Mouse (Mus musculus) testis, adult 2 months (tissue): ENCODE data around the gene AI597479. TPM values are rescaled to one million over a fixed set of nuclear protein-coding genes. Genes with fewer than 3 reads are reported as not detected.
A peak's percentile ranks its signal among the peaks of the same experiment; 100 is the strongest.

Source experiments
- H3K27ac ChIP-seq: fragments of 200-500 bp; 2 replicates; pipeline ENCODE4 v1.5.1; 2012; ENCODE audit warnings: low read depth, low read length; ENCODE audit not compliant: control insufficient read depth, insufficient read depth
- H3K27me3 ChIP-seq: fragments of 200-500 bp; 2 replicates; pipeline ENCODE4 v1.6.1; 2012; ENCODE audit warnings: mild to moderate bottlenecking, low read length, moderate library complexity; ENCODE audit not compliant: control insufficient read depth, insufficient read depth
- H3K36me3 ChIP-seq: fragments of 200-500 bp; 2 replicates; pipeline ENCODE4 v1.6.1; 2012; ENCODE audit warnings: mild to moderate bottlenecking, low read length; ENCODE audit not compliant: control insufficient read depth, insufficient read depth
- H3K4me1 ChIP-seq: fragments of 200-500 bp; 2 replicates; pipeline ENCODE4 v1.6.1; 2012; ENCODE audit warnings: low read length; ENCODE audit not compliant: control insufficient read depth, insufficient read depth
- H3K4me3 ChIP-seq: fragments of 200-500 bp; 2 replicates; pipeline ENCODE4 v1.5.1; 2012; ENCODE audit warnings: low read depth, mild to moderate bottlenecking, low read length, moderate library complexity, mixed read lengths; ENCODE audit not compliant: control insufficient read depth
- CTCF ChIP-seq: fragments of 200-500 bp; IDR thresholded peaks from 2 replicates; pipeline ENCODE4 v1.5.1; 2012; ENCODE audit warnings: low read depth, mild to moderate bottlenecking, inconsistent platforms, low read length, moderate library complexity; ENCODE audit not compliant: control insufficient read depth, insufficient read depth, insufficient replicate concordance
- POLR2A ChIP-seq: fragments of 200-500 bp; IDR thresholded peaks from 2 replicates; pipeline ENCODE4 v1.6.1; 2012; ENCODE audit warnings: low read depth, mild to moderate bottlenecking, inconsistent platforms, low read length, moderate library complexity; ENCODE audit not compliant: control insufficient read depth
- polyA plus RNA-seq: library from polyadenylated mRNA; depleted of rRNA; stranded (reverse); fragments of >200 nt; gene quantifications from 2 replicates; pipeline ENCODE4 v1.2.3, GENCODE M21; 2012; rRNA removed

The AI597479 gene
- polyA plus RNA-seq, 1 experiment = 10.7 TPM

GRCm38 (mm10) chr1:43163084-43163466 lies 64.6 kb downstream of the AI597479 start:
- H3K36me3 ChIP-seq = no peaks in the 10 kb centered on the region
- H3K27me3 ChIP-seq = no peaks in the 10 kb centered on the region
- H3K4me1 ChIP-seq = peaks cover 11% of the 10 kb centered on the region
- H3K4me3 ChIP-seq = peak overlapping the region; percentile 62; the same call in 1 of the 2 replicates
- no peak overlapping the region for H3K27ac ChIP-seq
- TF ChIP-seq CTCF (no peak), POLR2A (no peak)

DNA sequence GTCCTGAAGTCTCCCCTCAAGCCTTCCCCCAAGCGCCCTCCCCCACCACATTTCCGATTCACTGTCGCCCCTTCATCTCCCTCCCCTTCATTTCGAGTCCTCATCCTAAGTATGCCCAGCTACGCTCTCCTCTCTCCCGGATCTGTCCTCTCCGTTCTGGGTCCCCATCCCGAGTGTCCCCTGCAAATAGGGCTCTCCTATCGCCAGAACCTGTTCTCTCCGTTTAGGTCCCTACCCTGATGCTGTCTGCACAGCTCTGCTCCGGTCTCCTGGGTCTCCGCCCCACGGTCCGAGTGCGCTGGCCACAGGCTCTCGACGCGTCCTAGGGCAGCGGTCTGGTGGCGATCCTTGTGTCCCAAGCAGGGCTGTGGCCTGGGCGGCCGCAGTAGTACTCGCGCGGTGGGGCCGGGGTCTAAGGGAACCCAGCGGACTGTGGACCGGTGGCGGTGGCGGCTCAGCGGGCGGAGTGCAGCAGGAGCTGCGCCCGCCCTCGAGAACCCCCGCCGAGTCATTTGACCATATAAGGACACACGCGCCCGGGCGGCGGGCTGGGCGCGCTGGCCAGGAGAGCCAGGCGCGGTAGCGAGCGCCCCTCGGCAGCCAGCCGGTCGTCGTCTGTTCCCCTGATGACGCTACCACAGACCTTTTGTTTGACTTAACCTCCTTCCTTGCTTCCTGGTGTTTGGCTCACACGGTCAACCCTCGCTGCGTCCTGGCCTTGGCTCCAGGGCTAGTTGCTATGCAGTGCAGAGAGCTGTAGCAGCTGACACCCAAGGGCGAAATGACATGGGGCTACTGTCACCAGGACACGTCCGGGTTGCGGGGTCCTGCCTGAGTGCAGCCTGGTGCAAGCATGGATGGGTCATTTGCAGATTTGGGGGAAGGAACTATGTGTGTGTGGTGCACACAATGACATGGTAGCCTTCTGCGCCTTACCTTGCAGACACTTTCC lies 65.2 kb downstream of the AI597479 start:
- Histone ChIP-seq H3K4me1 (peaks cover 11% of the 10 kb centered on the region), H3K27me3 (no peaks in the 10 kb centered on the region), H3K27ac (peak overlapping the region; percentile 1; the same call in 1 of the 2 replicates), H3K36me3 (no peaks in the 10 kb centered on the region), H3K4me3 (peak overlapping the region; percentile 62)
- TF ChIP-seq CTCF (no peak), POLR2A (no peak)

GRCm38 (mm10) chr1:43164582-43164981 lies 66.1 kb downstream of the AI597479 start:
- Histone ChIP-seq H3K36me3 (no peaks in the 10 kb centered on the region), H3K27me3 (no peaks in the 10 kb centered on the region), H3K4me3 (no peak overlapping the region), H3K27ac (no peak overlapping the region), H3K4me1 (peaks cover 11% of the 10 kb centered on the region)
- TF ChIP-seq CTCF = no peak
- no peak for TF ChIP-seq POLR2A

Other genes starting within 250 kb of the AI597479 start
- gene Mrps9, start 247.5 kb upstream of the AI597479 start, polyA plus RNA-seq = 24.1 and 24.3 TPM in 2 replicates
- gene Gpr45, start 145.8 kb upstream of the AI597479 start, polyA plus RNA-seq = 0.29 and 0.57 TPM in 2 replicates
- gene Tgfbrap1, start 73 bp upstream of the AI597479 start, polyA plus RNA-seq = 7.4 and 8.0 TPM in 2 replicates
- gene Fhl2, start 98.3 kb downstream of the AI597479 start, polyA plus RNA-seq = 12.1 and 13.7 TPM in 2 replicates